Mouse (Mus musculus) lung, adult 2 months (tissue): ENCODE results near the gene Cdk14. TPM values are rescaled to one million over a fixed set of nuclear protein-coding genes. Genes with fewer than 3 reads are reported as not detected.

Experiments used
- DNase-seq: peaks from one replicate; pipeline ENCODE4 v3.0.0; 2022
- H3K4me1 ChIP-seq: fragments of 200-500 bp; 2 replicates; pipeline ENCODE4 v1.6.1; 2011; ENCODE audit warnings: low read length; ENCODE audit not compliant: control insufficient read depth, insufficient read depth
- H3K4me3 ChIP-seq: fragments of 200-500 bp; replicated peaks from 2 replicates; pipeline ENCODE3; 2011; ENCODE audit warnings: low read depth, mild to moderate bottlenecking, control low read depth, low read length; ENCODE audit errors: extremely low read depth
- CTCF ChIP-seq: fragments of 200-500 bp; IDR thresholded peaks from 2 replicates; pipeline ENCODE4 v1.5.1; 2011; ENCODE audit warnings: mild to moderate bottlenecking, low read length, control low read depth; ENCODE audit not compliant: insufficient read depth
- POLR2A ChIP-seq: fragments of 200-500 bp; IDR thresholded peaks from 2 replicates; pipeline ENCODE4 v1.6.1; 2011; ENCODE audit warnings: low read depth, mild to moderate bottlenecking, control low read depth, low read length, borderline replicate concordance; ENCODE audit errors: extremely low read depth
- WGBS: fragments of 180-500 bp; shearing (Covaris S2); methylation state at CpG from one replicate; pipeline ENCODE4 v1.1.7; 2018; 5-methylcytosine and 5-hydroxymethylcytosine counted together
- polyA plus RNA-seq: library from polyadenylated mRNA; depleted of rRNA; stranded (reverse); fragments of >200 nt; gene quantifications from 2 replicates; pipeline ENCODE4 v1.2.3, GENCODE M21; 2012

The Cdk14 gene
- polyA plus RNA-seq, 1 experiment: 19.0 TPM

DNA sequence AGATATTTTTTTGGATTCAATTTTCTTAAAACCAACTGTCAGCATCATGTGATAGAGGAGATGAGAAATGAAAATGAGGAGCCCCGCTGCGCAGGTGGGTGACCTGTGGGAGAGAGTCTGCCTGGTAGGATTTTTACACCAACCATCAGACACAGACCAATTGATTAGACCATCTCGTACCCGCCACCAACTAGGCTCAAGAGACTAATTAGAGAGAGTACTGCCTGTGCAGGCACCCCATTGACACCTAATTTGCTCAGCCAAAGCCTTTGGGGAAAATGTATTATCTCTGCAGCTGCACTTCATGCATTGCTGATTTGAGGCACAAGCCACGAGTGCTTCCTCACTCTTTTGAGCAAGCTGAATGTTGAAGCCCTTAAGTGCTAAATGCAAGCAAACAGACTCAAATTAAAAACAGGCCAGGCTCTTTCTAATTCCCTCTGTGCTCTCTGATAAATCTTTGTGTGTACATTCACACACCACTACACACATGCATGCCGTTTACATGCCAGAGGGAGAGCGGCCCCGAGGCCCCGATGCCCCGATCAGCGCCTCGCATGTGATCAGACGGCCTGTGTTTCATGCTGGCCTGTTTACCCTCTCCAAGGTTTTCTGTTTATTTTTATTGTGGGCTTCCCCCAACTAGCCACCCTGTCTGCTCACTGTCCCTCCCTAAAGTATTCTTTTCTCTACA lies 607.9 kb downstream of the Cdk14 start:
- H3K4me1 ChIP-seq: no peaks in the 10 kb centered on the region
- TF ChIP-seq CTCF (no peak), POLR2A (no peak)
- H3K4me3 ChIP-seq: no peak overlapping the region
- WGBS: 73% methylated on average over 13 of the region's 13 CpGs
- no peak for DNase-seq

- Histone ChIP-seq H3K4me1 (no peaks in the 10 kb centered on the region), H3K4me3 (no peak overlapping the region)
- DNase-seq: no peak
- TF ChIP-seq POLR2A: no peak
- no peak for TF ChIP-seq CTCF
- 92% methylated on average over 4 of the region's 4 CpGs for WGBS
These were observed 614.9 kb downstream of the Cdk14 start for GRCm38 (mm10) chr5:4805228-4805627.

DNA sequence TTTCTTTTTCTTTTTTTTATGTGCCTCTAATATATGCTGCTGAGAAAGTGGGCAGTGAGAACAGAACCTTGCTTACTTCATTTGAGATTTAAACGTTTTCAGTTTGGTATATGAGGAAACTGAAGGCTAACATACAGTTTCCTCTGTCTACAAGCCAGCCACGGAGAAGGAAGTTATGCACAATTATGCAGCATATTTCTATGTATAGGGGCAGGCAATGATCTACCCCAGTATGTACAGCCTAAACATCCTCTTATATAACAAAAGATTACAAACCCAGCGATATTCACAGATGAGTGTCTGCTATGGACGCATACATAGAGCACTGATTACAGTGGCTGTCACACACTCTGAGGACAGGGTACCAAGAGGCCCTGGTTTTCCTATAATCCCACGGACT lies 616.4 kb downstream of the Cdk14 start:
- no peak for TF ChIP-seq POLR2A
- no peak for TF ChIP-seq CTCF
- no peak overlapping the region for H3K4me3 ChIP-seq
- WGBS: 49% methylated on average over 5 of the region's 5 CpGs
- no peaks in the 10 kb centered on the region for H3K4me1 ChIP-seq
- DNase-seq: no peak

- TF ChIP-seq CTCF (no peak), POLR2A (no peak)
- Histone ChIP-seq H3K4me1 (no peaks in the 10 kb centered on the region), H3K4me3 (no peak overlapping the region)
- DNase-seq: no peak
These were observed 618.1 kb downstream of the Cdk14 start for GRCm38 (mm10) chr5:4801971-4802370.

- TF ChIP-seq CTCF (no peak), POLR2A (no peak)
- H3K4me3 ChIP-seq: no peak overlapping the region
- DNase-seq: no peak
- 87% methylated on average over 8 of the region's 8 CpGs for WGBS
- H3K4me1 ChIP-seq: no peaks in the 10 kb centered on the region
These were observed 618.8 kb downstream of the Cdk14 start for GRCm38 (mm10) chr5:4801096-4801850.

DNA sequence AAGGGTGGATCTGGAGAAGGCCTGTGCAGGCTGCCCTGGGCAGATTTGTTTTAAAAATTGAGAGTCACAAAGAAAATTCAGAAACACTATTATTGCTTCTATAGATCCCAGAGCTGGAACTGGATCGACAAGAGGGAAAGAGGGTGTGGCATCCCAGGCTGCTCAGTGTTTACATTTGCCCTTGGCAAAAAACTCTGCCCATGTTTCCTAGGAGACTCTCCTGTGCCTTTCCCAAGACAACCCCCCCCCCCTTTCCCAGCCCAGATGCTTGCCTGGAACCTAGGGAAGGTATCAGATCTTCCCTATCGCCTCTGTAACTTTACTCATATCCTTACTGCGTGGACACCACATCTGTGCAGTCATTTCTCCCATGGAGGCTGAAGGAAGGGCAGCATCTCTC lies 628.9 kb downstream of the Cdk14 start:
- DNase-seq: no peak
- TF ChIP-seq POLR2A: no peak
- no peak for TF ChIP-seq CTCF
- no peaks in the 10 kb centered on the region for H3K4me1 ChIP-seq
- no peak overlapping the region for H3K4me3 ChIP-seq
- 61% methylated on average over 3 of the region's 3 CpGs for whole genome bisulfite sequencing

DNA sequence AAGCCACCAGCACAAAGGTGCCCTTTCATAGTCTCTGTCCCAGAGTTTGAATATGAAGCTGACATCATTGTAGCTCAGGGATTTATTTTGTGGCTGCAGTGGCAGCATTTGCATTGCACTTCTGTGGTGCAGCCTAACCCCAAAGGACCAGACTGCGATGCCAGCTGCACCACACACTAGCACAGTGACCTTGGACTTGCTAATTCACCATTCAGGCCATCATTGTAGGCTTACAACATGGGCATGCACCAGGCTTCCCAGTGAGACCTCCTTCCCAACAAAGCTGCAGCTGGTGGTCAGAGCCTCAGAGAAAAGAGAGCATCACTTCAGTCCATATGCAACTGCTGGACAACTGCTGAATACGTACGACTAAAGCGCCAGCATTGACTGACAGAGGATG lies 629.8 kb downstream of the Cdk14 start:
- no peaks in the 10 kb centered on the region for H3K4me1 ChIP-seq
- 95% methylated on average over 4 of the region's 4 CpGs for WGBS
- H3K4me3 ChIP-seq: no peak overlapping the region
- TF ChIP-seq CTCF (no peak), POLR2A (no peak)
- no peak for DNase-seq

DNA sequence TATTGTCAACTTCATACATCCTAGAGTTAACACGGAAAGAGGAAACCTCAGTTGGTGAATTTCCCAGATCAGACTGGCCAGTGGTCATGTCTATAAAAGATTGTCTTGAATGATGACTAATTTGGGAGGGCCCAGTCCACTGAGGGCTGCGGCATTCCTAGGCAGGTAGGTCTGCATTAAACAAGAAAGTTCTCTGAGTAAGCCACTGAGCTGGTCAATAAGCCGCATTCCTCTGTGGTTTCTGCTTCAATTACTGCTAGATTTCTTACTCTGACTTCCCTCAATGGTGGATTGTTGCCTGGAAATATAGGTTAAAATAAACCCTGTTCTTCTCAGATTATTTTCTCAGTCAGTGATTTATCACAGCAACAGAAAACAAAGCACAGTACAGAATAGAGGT lies 631.6 kb downstream of the Cdk14 start:
- no peak for TF ChIP-seq CTCF
- TF ChIP-seq POLR2A: no peak
- WGBS: 80% methylated on average over 3 of the region's 3 CpGs
- Histone ChIP-seq H3K4me1 (no peaks in the 10 kb centered on the region), H3K4me3 (no peak overlapping the region)
- DNase-seq: no peak

DNA sequence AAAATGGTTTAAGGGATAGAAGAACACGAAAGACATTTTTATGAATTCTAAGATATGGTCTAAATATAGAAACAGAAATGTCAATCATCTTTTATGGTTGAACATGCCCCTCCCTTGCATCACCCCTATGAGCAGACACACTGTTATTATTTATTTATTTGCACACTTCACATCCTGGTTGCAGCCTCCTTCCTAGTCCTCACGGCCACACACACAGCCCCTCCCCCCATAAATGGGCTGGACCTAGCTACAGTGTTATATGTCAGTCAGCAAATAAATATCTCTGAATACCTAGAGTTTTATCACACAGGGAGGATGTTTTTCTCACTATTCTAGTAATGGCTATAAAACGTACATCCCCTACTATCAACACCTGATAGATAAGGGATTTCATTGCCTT lies 633.3 kb downstream of the Cdk14 start:
- WGBS: 60% methylated on average over 3 of the region's 3 CpGs
- no peaks in the 10 kb centered on the region for H3K4me1 ChIP-seq
- no peak for DNase-seq
- H3K4me3 ChIP-seq: no peak overlapping the region
- no peak for TF ChIP-seq POLR2A
- TF ChIP-seq CTCF: no peak

GRCm38 (mm10) chr5:4778274-4778673 lies 641.8 kb downstream of the Cdk14 start:
- 86% methylated on average over 3 of the region's 3 CpGs for WGBS
- H3K4me3 ChIP-seq: no peak overlapping the region
- DNase-seq: no peak
- TF ChIP-seq CTCF (no peak), POLR2A (no peak)
- no peaks in the 10 kb centered on the region for H3K4me1 ChIP-seq

DNA sequence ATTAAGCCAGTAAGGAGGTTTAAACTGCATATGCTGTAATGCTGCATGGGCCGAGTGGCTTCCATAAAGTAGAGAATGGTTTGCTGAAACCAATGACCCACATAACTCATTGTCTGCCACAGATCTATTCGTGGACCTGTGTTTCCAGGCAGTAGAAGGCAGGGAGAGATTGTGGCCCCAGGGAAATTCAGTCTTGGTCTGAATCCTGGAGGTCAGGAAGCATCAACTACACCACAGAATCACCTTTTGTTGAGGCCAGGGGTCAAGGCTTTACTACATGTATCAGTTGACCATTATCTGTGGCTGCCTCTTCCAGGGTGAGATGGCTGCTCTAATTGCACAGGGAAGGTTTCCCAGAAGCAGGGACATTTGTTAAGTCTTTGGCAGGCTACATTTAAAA lies 643.6 kb downstream of the Cdk14 start:
- DNase-seq: no peak
- 52% methylated on average over 2 of the region's 2 CpGs for WGBS
- Histone ChIP-seq H3K4me3 (no peak overlapping the region), H3K4me1 (no peaks in the 10 kb centered on the region)
- TF ChIP-seq POLR2A (no peak), CTCF (no peak)
